Mouse (Mus musculus) embryonic facial prominence, embryonic 12.5 days (tissue): ENCODE data around the gene Rhod. TPM values are rescaled to one million over a fixed set of nuclear protein-coding genes. Genes with fewer than 3 reads are reported as not detected.
"Not testable (repeated sequence)": the region's sequence is repeated elsewhere in the genome, so short reads cannot be mapped to it uniquely, and the experiment has no call there.

ENCODE experiments used
- ATAC-seq: fragments of 200-750 bp; cut with Nextera tagmentation; 2 replicates; pipeline ENCODE4 v1.8.0; 2017; ENCODE audit not compliant: insufficient number of reproducible peaks, insufficient read depth, low FRiP score, low TSS enrichment
- H3K27ac ChIP-seq: fragments of 300-500 bp; sonication (generic); 2 replicates; pipeline ENCODE4 v1.5.1; 2016; ENCODE audit warnings: mild to moderate bottlenecking
- H3K27me3 ChIP-seq: fragments of 300-500 bp; sonication (generic); 2 replicates; pipeline ENCODE4 v1.6.1; 2016; ENCODE audit warnings: mild to moderate bottlenecking, moderate library complexity
- H3K36me3 ChIP-seq: fragments of 300-500 bp; sonication (generic); 2 replicates; pipeline ENCODE4 v1.6.1; 2016; ENCODE audit warnings: mild to moderate bottlenecking
- H3K4me1 ChIP-seq: fragments of 300-500 bp; sonication (generic); 2 replicates; pipeline ENCODE4 v1.6.1; 2016
- H3K4me2 ChIP-seq: fragments of 300-500 bp; sonication (generic); replicated peaks from 2 replicates; pipeline ENCODE4 v1.6.1; 2016; ENCODE audit warnings: mild to moderate bottlenecking, moderate library complexity
- H3K4me3 ChIP-seq: fragments of 300-500 bp; sonication (generic); 2 replicates; pipeline ENCODE4 v1.5.1; 2016; ENCODE audit warnings: mild to moderate bottlenecking
- H3K9ac ChIP-seq: fragments of 300-500 bp; sonication (generic); 2 replicates; pipeline ENCODE4 v1.6.1; 2016; ENCODE audit warnings: mild to moderate bottlenecking, moderate library complexity
- H3K9me3 ChIP-seq: fragments of 300-500 bp; sonication (generic); 2 replicates; pipeline ENCODE4 v1.6.1; 2016; ENCODE audit warnings: mild to moderate bottlenecking, moderate library complexity
- WGBS: fragments of 180-500 bp; shearing (Covaris S2); methylation state at CpG from one replicate; pipeline ENCODE4 v1.1.7; 2016; 5-methylcytosine and 5-hydroxymethylcytosine counted together
- polyA plus RNA-seq: library from polyadenylated mRNA; unstranded; fragments of >200 nt; fragmentation: Nextera tagmentation; extraction: Ambion mirVana; gene quantifications from 2 replicates; pipeline ENCODE4 v1.2.1, GENCODE M21; 2016

Gene Rhod
- polyA plus RNA-seq, 1 experiment from 2014 or later = 47.2 TPM

DNA sequence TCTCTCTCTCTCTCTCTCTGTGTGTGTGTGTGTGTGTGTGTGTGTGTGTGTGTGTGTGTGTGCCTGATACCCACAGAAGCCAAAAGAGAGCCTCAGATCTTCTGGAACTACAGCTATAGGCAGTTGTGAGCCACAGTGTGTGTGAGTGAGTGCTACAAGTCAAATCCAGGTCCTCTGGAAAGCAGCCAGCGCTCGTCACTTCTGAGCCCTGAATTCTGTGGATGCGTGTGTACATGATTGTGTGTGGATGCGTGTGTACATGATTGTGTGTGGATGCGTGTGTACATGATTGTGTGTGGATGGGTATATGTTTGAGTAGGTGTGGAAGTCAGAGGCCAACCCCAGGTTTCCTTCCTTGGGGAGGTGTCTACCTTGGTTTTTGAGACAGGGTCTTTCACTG, 34.3 kb upstream of the Rhod start:
- ATAC-seq = no peak
- WGBS = 92% methylated on average over 5 of the region's 5 CpGs
- peaks cover 32% of the 10 kb centered on the region for H3K27me3 ChIP-seq

DNA sequence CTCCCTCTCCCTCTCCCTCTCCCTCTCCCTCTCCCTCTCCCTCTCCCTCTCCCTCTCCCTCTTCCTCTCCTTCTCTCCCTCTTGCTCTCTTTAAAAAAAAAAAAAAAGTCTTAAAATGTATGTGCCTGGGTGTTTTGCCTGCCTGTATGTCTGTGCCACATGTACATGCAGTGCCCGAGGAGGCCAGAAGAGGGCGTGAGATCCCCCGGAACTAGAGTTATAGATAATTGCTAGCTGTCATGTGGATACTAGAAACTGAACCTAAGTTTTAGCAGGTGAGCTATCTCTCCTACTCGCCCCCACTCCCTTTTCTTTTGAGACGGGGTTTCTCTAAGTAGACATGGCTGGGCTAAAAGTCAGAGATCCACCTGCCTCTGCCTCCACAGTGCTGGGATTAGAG, 29.1 kb upstream of the Rhod start:
- 27% methylated on average over 5 of the region's 5 CpGs for WGBS
- Histone ChIP-seq H3K36me3 (no peaks in the 10 kb centered on the region), H3K4me3 (no peak overlapping the region), H3K4me2 (no peak overlapping the region), H3K27me3 (no peaks in the 10 kb centered on the region), H3K9me3 (no peaks in the 10 kb centered on the region), H3K27ac (no peak overlapping the region), H3K4me1 (no peaks in the 10 kb centered on the region), H3K9ac (no peak overlapping the region)
- no peak for ATAC-seq

More for the DNA sequence above, 34.3 kb upstream of the Rhod start:
- Histone ChIP-seq H3K4me3 (no peak overlapping the region), H3K4me2 (no peak overlapping the region), H3K9me3 (no peaks in the 10 kb centered on the region), H3K9ac (no peak overlapping the region), H3K27ac (no peak overlapping the region), H3K36me3 (no peaks in the 10 kb centered on the region), H3K4me1 (peaks cover 9% of the 10 kb centered on the region)

DNA sequence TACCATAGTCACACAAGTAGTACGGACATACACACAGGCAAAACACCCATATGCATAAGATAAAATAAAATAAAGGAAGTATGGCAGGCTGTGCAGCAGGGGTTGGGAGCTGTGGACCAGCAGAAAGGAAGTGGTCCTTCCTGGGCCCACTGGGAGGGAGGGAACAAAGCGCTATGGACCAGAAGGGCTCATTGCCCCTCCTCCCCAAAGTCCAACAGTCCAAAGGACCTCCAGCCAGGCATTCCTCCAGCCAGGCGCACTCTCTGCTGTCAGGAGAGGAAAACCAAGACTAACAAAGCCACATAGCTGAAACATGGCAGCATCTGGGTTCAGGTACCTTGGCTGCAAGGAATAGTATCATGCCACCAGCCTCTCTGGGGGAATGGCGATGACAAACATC, 25.4 kb upstream of the Rhod start:
- WGBS = 80% methylated on average over 4 of the region's 4 CpGs
- no peak overlapping the region for H3K9ac ChIP-seq
- H3K9me3 ChIP-seq = no peaks in the 10 kb centered on the region
- no peaks in the 10 kb centered on the region for H3K27me3 ChIP-seq
- ATAC-seq = no peak
- H3K4me3 ChIP-seq = no peak overlapping the region
- no peak overlapping the region for H3K4me2 ChIP-seq
- no peaks in the 10 kb centered on the region for H3K36me3 ChIP-seq
- H3K4me1 ChIP-seq = no peaks in the 10 kb centered on the region
- H3K27ac ChIP-seq = no peak overlapping the region

DNA sequence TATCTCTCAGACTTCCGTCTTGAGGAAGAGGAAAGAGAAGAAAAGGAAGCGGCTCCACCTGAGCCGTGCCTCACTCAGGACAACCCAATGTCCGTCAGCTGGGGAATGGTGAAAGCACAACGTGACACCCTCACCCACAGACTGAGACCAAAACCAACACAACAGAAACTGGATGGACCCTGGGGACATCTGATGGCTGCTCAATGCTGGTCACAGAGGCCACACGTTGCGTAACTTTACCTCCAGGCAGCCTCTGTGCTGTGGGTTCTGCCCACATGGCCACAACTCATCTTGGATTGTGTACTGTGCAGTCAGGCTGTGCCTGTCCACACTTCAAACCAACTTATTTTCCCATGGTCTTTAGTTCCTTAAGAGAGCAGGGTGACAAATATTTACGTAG, 22.7 kb upstream of the Rhod start:
- no peak overlapping the region for H3K4me2 ChIP-seq
- H3K36me3 ChIP-seq = no peaks in the 10 kb centered on the region
- no peak overlapping the region for H3K27ac ChIP-seq
- WGBS = 86% methylated on average over 8 of the region's 8 CpGs
- H3K4me3 ChIP-seq = no peak overlapping the region
- no peak for ATAC-seq
- H3K9ac ChIP-seq = no peak overlapping the region; the same call in 1 of the 2 replicates
- no peaks in the 10 kb centered on the region for H3K27me3 ChIP-seq
- H3K9me3 ChIP-seq = no peaks in the 10 kb centered on the region
- H3K4me1 ChIP-seq = no peaks in the 10 kb centered on the region

DNA sequence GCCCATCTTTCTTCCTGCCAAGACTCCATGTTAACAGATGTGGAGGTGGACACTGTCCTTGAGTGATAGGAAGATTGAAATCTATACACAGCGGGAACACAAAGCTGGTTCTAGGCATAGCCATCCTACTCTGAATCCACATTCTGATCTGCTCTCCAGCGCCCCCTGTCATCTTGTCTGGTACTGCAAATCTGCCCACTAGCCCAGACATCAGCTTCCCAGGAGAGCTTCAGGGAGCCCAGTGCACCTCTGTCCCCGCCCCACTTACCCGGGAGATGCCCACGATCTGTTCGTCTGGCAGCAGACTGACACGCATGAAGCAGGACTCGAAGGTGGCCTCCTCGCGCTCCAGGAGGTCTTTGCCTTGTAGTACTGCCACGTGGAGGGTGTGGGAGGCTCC, 17.0 kb upstream of the Rhod start:
- Histone ChIP-seq H3K4me3 (no peak overlapping the region), H3K27ac (no peak overlapping the region)
- 13% methylated on average over 11 of the region's 11 CpGs for WGBS

DNA sequence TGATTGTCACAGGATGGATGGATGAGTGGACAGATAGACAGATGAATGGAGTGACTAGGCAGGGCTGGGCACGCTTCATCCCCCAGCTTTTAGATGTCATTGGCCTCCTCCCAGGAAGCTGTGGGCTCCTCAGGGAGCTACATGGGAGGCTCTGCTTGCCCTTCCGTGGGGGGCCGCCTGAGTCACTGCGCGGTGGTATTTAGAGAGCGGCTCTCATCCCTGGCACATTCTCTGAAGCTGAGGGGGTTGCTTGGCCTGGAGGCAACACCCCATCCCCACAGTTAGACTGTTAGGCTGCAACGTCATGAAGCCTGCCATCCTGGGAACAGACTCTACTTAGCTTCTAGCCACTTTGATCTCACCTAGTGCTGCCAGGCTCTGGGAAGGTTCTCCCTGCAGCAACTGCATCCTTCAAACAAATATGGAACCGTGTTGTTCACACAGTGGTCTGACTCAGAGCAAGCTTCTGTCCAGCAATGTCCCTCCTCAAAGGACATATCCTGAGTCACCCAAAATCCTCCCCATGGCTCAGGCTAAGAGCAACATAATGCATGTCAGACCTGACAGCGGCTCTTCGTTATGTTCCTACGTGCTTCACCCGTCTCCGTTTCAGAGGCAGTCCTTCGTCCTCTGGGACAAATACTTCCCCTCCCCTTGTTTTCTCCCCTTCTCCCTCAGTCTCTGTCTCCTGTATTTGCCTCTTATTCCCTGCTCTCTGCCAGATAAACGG, 16.0 kb upstream of the Rhod start:
- H3K4me3 ChIP-seq = no peak overlapping the region
- WGBS = 79% methylated on average over 15 of the region's 15 CpGs
- H3K36me3 ChIP-seq = no peaks in the 10 kb centered on the region
- H3K9me3 ChIP-seq = no peaks in the 10 kb centered on the region
- no peak overlapping the region for H3K4me2 ChIP-seq
- no peak for ATAC-seq
- no peak overlapping the region for H3K27ac ChIP-seq
- no peaks in the 10 kb centered on the region for H3K27me3 ChIP-seq
- H3K9ac ChIP-seq = no peak overlapping the region
- H3K4me1 ChIP-seq = 0 out of 2 replicates have a peak, but pooled peaks cover 7% of the 10 kb centered on the region

More for the DNA sequence above, 17.0 kb upstream of the Rhod start:
- no peak overlapping the region for H3K9ac ChIP-seq
- H3K27me3 ChIP-seq = no peaks in the 10 kb centered on the region
- no peak overlapping the region for H3K4me2 ChIP-seq
- ATAC-seq = no peak
- H3K4me1 ChIP-seq = 0 out of 2 replicates have a peak, but pooled peaks cover 7% of the 10 kb centered on the region
- H3K9me3 ChIP-seq = no peaks in the 10 kb centered on the region
- H3K36me3 ChIP-seq = no peaks in the 10 kb centered on the region

DNA sequence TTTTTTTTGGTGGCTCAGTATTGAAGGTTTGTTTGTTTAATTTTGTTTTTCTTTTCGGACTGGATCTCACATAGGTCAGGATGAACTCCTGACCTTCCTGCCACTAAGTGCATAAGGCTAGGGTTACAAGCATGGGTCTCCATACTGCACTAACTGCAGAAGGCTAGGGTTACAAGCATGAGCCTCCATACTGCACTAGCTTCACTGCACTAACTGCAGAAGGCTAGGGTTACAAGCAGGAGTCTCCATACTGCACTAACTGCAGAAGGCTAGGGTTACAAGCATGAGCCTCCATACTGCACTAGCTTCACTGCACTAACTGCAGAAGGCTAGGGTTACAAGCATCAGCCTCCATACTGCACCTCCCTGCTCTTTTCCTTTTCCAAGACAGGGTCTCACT, 14.8 kb upstream of the Rhod start:
- not testable (repeated sequence) for H3K27me3 ChIP-seq, H3K4me2 ChIP-seq, H3K27ac ChIP-seq, H3K9me3 ChIP-seq, H3K4me1 ChIP-seq, H3K9ac ChIP-seq, H3K36me3 ChIP-seq, H3K4me3 ChIP-seq
- 16% methylated on average over 1 of the region's 1 CpGs for WGBS
- peak; percentile 37; the same call in 1 of the 2 replicates for ATAC-seq

DNA sequence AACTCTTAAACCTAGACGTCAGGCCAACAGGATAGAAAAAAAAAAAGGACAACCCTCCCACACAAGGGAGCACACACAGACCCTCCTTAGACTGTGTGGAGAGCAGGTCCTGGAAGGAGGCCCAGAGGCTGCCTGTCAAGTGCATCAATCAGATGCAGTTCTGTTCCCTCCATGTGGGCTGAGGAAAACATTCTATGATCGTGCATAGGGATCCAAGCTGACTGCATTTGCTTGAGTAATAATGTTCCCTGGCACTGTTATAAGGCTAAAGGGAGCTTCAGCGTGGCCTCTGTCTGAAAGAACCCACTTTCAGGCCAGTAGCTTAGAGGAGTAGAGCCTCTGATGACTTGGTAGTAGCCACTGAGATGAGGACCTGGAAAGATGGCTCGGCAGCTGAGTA, 13.3 kb upstream of the Rhod start:
- 37% methylated on average over 4 of the region's 4 CpGs for WGBS
- no peak for ATAC-seq

DNA sequence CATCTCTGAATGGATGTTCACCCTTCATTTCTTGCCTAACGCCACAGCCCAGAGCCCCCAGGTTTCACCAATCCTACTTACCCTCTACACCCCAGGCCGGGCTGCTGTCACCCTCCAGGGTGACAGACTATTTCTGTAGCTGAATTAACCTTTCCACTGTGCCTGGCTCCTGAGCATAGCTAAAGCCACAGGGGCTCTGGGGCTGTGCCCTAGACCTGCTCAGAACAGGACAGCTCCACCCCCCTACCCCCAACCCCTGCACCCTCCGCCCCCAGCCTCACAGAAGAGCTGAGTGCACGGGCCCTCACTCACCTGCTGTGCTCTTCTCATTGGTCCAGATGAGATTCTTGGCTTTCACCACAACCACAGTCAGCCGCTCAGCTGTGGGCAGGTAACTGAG, 12.7 kb upstream of the Rhod start:
- no peak overlapping the region for H3K4me3 ChIP-seq
- H3K36me3 ChIP-seq = no peaks in the 10 kb centered on the region
- no peaks in the 10 kb centered on the region for H3K27me3 ChIP-seq
- peak overlapping the region; percentile 8; the same call in 1 of the 2 replicates for H3K9ac ChIP-seq
- no peak for ATAC-seq
- H3K27ac ChIP-seq = no peak overlapping the region
- 25% methylated on average over 5 of the region's 5 CpGs for WGBS
- H3K4me1 ChIP-seq = 0 out of 2 replicates have a peak, but pooled peaks cover 7% of the 10 kb centered on the region
- H3K4me2 ChIP-seq = no peak overlapping the region
- no peaks in the 10 kb centered on the region for H3K9me3 ChIP-seq

More for the DNA sequence above, 13.3 kb upstream of the Rhod start:
- no peaks in the 10 kb centered on the region for H3K9me3 ChIP-seq
- H3K27ac ChIP-seq = no peak overlapping the region
- H3K27me3 ChIP-seq = no peaks in the 10 kb centered on the region
- H3K9ac ChIP-seq = peak overlapping the region; percentile 8; the same call in 1 of the 2 replicates
- H3K4me3 ChIP-seq = no peak overlapping the region
- H3K4me1 ChIP-seq = 0 out of 2 replicates have a peak, but pooled peaks cover 7% of the 10 kb centered on the region
- no peaks in the 10 kb centered on the region for H3K36me3 ChIP-seq
- no peak overlapping the region for H3K4me2 ChIP-seq

DNA sequence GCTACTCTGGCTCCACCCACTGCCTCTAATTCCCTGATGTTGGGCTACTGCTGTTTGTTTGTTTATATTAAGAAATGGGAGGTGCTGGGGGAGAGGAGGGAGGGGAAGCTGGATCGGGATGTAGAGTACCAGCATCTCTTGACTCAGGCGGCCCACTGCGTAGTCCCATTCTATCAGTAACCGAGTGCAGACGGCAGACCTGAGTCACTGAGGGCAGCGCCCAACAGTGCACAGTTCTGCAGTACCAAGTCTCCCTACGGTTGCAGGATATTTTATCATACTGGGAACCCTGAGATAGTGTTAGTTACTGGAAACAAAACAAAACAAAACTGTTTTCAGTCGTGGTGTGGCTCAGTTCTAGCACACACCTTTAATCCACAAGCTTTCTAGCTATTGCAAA, 11.9 kb upstream of the Rhod start:
- Histone ChIP-seq H3K9me3 (no peaks in the 10 kb centered on the region), H3K36me3 (no peaks in the 10 kb centered on the region), H3K9ac (no peak overlapping the region), H3K27me3 (no peaks in the 10 kb centered on the region), H3K27ac (no peak overlapping the region), H3K4me1 (0 out of 2 replicates have a peak, but pooled peaks cover 7% of the 10 kb centered on the region), H3K4me3 (no peak overlapping the region), H3K4me2 (no peak overlapping the region)
- no peak for ATAC-seq
- WGBS = 48% methylated on average over 8 of the region's 8 CpGs

DNA sequence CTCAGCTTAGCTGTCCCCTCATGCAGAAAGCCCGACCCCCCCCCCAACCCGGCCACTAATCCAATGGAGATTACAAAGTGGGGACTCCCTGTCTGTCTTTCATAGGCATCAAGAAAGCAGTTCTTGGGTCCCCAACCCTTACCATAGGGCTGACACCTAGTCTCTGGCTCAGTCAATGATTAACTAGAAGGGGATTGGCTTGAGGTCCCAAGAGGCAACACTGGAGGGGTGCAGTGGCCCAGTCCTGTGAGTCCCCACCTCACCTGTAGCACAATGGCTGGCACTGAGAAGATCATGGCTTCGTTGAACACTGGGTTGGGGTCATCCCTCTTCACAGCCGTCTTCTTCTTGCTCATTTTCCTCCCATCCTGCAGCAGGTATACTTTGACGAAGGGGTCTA, 11.4 kb upstream of the Rhod start:
- Histone ChIP-seq H3K4me3 (no peak overlapping the region), H3K9ac (no peak overlapping the region), H3K4me1 (0 out of 2 replicates have a peak, but pooled peaks cover 7% of the 10 kb centered on the region), H3K27ac (no peak overlapping the region), H3K36me3 (no peaks in the 10 kb centered on the region), H3K27me3 (no peaks in the 10 kb centered on the region), H3K9me3 (no peaks in the 10 kb centered on the region), H3K4me2 (no peak overlapping the region)
- 52% methylated on average over 5 of the region's 5 CpGs for WGBS
- ATAC-seq = no peak

DNA sequence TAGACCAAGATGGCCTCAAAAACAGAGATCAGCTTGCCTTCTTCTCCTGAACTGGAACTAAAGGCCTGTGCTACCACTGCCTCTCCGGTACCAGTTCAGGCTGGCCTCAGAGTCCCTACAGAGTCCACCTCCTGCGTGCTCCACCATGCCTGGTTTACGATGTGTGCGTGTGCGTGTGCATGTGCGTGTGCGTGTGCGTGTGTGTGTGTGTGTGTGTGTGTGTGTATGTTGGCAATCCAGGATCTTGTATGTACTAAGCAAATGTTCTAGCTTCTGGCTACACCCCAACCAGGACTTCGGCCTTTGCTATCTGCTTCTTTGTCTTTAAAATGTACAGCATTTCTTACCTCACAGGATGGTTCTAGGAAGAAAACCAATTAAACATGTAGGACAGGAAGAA, 10.0 kb upstream of the Rhod start:
- H3K4me2 ChIP-seq = no peak overlapping the region
- no peak overlapping the region for H3K27ac ChIP-seq
- no peak for ATAC-seq
- no peaks in the 10 kb centered on the region for H3K36me3 ChIP-seq
- H3K9me3 ChIP-seq = no peaks in the 10 kb centered on the region
- H3K4me1 ChIP-seq = 0 out of 2 replicates have a peak, but pooled peaks cover 7% of the 10 kb centered on the region
- no peak overlapping the region for H3K4me3 ChIP-seq
- H3K27me3 ChIP-seq = no peaks in the 10 kb centered on the region
- WGBS = 95% methylated on average over 9 of the region's 9 CpGs
- no peak overlapping the region for H3K9ac ChIP-seq
